Mouse (Mus musculus): ENCODE results near the gene Tubd1. TPM values are rescaled to one million over a fixed set of nuclear protein-coding genes. Genes with fewer than 3 reads are reported as not detected.

The Tubd1 gene
- polyA plus RNA-seq, 1 experiment from 2014 or later: 14.8 TPM

DNA sequence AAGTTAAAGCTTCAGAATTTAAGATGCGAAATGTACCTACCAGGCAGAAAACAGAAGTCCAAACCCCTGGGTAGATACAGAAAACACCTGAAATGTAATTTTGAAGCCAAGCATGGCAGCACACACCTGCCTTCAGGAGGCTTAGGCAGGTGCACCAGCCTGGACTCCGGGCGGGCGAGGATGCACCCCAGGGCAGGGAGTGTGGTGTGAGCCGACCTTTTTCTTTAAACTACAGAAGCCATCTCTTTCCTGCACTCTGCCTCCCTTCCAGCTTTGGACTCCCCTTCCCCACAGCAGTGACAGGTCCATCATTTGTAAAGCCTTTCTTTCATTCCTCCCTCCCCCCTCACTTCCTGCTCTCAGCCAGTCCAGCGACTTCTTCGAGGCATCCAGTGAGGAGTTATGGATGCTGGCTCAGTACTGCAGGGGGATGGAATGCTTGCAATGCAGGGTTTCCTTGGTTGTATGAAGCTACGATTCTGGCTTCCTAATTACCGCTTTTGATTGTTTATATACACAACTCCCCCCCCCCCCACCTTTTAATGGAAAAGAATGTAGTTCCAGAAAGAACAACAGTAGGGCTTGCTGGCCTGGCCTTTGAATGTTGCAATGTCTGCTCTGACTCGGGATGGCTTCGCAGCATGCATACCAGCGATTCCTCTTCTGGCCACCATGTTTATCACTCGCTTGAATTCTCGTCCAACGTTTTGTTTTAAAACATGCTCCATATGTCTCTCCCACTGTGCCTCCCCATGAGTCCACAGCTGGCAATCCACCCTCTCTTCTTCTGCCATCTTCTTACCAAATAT is 26.5 kb downstream of the Tubd1 start:
- 56% methylated on average over 15 of the region's 15 CpGs for WGBS
- Histone ChIP-seq H3K4me1 (peaks cover 15% of the 10 kb centered on the region), H3K27ac (replicated peaks) (peak overlapping the region; percentile 52; the same call in 1 of the 2 replicates), H3K9me3 (replicated peaks) (no peaks in the 10 kb centered on the region), H3K27me3 (ENCODE audit: low read depth, poor library complexity, severe bottlenecking) (no peaks in the 10 kb centered on the region), H3K4me3 (no peak overlapping the region), H3K36me3 (no peaks in the 10 kb centered on the region)
- DNase-seq (ENCODE audit: low spot score): no peak

GRCm38 (mm10) chr11:86571871-86572270 is 27.1 kb downstream of the Tubd1 start:
- Histone ChIP-seq H3K4me3 (no peak overlapping the region), H3K36me3 (no peaks in the 10 kb centered on the region), H3K9me3 (replicated peaks) (no peaks in the 10 kb centered on the region), H3K27me3 (ENCODE audit: low read depth, poor library complexity, severe bottlenecking) (no peaks in the 10 kb centered on the region), H3K27ac (replicated peaks) (0 out of 2 replicates have a peak overlapping the region, but pooled peaks have one; percentile 18), H3K4me1 (peaks cover 17% of the 10 kb centered on the region)
- whole genome bisulfite sequencing: 69% methylated on average over 4 of the region's 4 CpGs
- DNase-seq (ENCODE audit: low spot score): no peak

DNA sequence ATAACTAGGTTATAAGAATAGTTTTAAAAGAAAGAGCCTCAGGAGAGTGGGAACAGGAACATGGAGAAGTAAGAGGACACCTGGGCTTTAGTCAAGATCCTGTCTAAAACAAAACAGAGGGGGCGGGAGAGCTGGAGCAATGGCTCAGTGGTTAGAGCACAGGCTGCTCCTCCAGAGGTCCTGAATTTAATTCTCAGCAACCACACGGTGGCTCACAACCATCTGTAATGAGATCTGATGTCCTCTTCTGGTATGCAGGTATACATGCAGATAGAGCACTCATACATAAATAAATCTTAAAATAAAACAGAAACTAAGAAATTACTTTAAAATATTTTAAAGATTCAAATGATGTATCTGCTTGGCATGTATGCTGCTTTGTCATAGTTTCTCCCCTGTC is 27.8 kb downstream of the Tubd1 start:
- Histone ChIP-seq H3K9me3 (replicated peaks) (no peaks in the 10 kb centered on the region), H3K27ac (replicated peaks) (no peak overlapping the region), H3K4me1 (peaks cover 18% of the 10 kb centered on the region), H3K36me3 (no peaks in the 10 kb centered on the region), H3K27me3 (ENCODE audit: low read depth, poor library complexity, severe bottlenecking) (no peaks in the 10 kb centered on the region), H3K4me3 (no peak overlapping the region)
- DNase-seq (ENCODE audit: low spot score): no peak
- WGBS: 76% methylated on average over 2 of the region's 2 CpGs

GRCm38 (mm10) chr11:86573646-86574231 is 28.9 kb downstream of the Tubd1 start:
- no peak for DNase-seq (ENCODE audit: low spot score)
- no peaks in the 10 kb centered on the region for H3K27me3 ChIP-seq (ENCODE audit: low read depth, poor library complexity, severe bottlenecking)
- H3K9me3 ChIP-seq (replicated peaks): no peaks in the 10 kb centered on the region
- peaks cover 18% of the 10 kb centered on the region for H3K4me1 ChIP-seq
- WGBS: 93% methylated on average over 6 of the region's 6 CpGs
- H3K27ac ChIP-seq (replicated peaks): no peak overlapping the region
- no peaks in the 10 kb centered on the region for H3K36me3 ChIP-seq
- H3K4me3 ChIP-seq: no peak overlapping the region

- Histone ChIP-seq H3K9me3 (replicated peaks) (no peaks in the 10 kb centered on the region), H3K36me3 (no peaks in the 10 kb centered on the region), H3K27me3 (ENCODE audit: low read depth, poor library complexity, severe bottlenecking) (no peaks in the 10 kb centered on the region), H3K4me1 (peaks cover 22% of the 10 kb centered on the region), H3K27ac (replicated peaks) (no peak overlapping the region), H3K4me3 (no peak overlapping the region)
- no peak for DNase-seq (ENCODE audit: low spot score)
- WGBS: 82% methylated on average over 2 of the region's 2 CpGs
These were observed 29.6 kb downstream of the Tubd1 start for GRCm38 (mm10) chr11:86574408-86574807.

GRCm38 (mm10) chr11:86575632-86576378 is 31.0 kb downstream of the Tubd1 start:
- no peaks in the 10 kb centered on the region for H3K27me3 ChIP-seq (ENCODE audit: low read depth, poor library complexity, severe bottlenecking)
- WGBS: 86% methylated on average over 7 of the region's 7 CpGs
- no peaks in the 10 kb centered on the region for H3K36me3 ChIP-seq
- no peaks in the 10 kb centered on the region for H3K9me3 ChIP-seq (replicated peaks)
- DNase-seq (ENCODE audit: low spot score): no peak
- H3K4me3 ChIP-seq: no peak overlapping the region
- no peak overlapping the region for H3K27ac ChIP-seq (replicated peaks)
- H3K4me1 ChIP-seq: peaks cover 24% of the 10 kb centered on the region

- 70% methylated on average over 4 of the region's 4 CpGs for WGBS
- Histone ChIP-seq H3K4me3 (no peak overlapping the region), H3K4me1 (peaks cover 16% of the 10 kb centered on the region), H3K9me3 (replicated peaks) (no peaks in the 10 kb centered on the region), H3K27me3 (ENCODE audit: low read depth, poor library complexity, severe bottlenecking) (no peaks in the 10 kb centered on the region), H3K36me3 (no peaks in the 10 kb centered on the region), H3K27ac (replicated peaks) (no peak overlapping the region)
- no peak for DNase-seq (ENCODE audit: low spot score)
These were observed 32.4 kb downstream of the Tubd1 start for GRCm38 (mm10) chr11:86577231-86577630.

DNA sequence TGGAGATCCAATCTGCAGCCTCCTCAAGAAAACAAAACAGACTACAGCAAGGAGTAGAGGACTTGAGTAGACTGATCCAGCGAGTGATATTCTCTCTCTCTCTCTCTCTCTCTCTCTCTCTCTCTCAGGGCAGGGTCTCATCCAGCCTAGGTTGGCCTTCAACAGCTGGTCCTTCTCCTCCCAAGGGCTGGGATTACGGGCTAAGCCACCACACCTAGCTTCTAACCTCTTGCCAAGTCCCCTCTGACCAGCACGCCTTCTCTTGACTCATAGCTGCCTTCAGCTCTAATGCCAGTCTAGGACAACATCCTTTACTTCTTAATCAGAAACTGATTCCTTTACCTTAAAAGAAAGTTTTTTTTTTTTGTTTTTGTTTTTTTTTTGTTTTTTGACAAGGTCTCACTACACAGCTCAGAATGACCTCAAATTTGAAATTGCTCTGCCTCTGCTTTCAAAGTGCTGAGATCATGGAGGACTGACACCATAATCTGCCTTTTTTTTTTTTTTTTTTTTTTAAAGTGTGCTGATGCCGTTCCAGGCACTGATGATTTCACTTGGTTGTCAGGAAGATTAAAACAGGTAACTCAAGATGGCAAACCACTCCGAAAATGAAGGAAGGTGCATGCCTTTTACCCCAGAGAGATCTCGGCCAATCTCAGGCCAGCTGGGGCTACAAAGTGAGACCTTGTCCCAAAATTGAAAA is 33.5 kb downstream of the Tubd1 start:
- 82% methylated on average over 6 of the region's 6 CpGs for WGBS
- H3K4me1 ChIP-seq: peaks cover 16% of the 10 kb centered on the region
- H3K27ac ChIP-seq (replicated peaks): no peak overlapping the region

GRCm38 (mm10) chr11:86578809-86579730 is 34.3 kb downstream of the Tubd1 start:
- peaks cover 16% of the 10 kb centered on the region for H3K4me1 ChIP-seq
- no peaks in the 10 kb centered on the region for H3K27me3 ChIP-seq (ENCODE audit: low read depth, poor library complexity, severe bottlenecking)
- no peak overlapping the region for H3K27ac ChIP-seq (replicated peaks)
- no peak overlapping the region for H3K4me3 ChIP-seq
- WGBS: 75% methylated on average over 25 of the region's 25 CpGs
- no peaks in the 10 kb centered on the region for H3K36me3 ChIP-seq
- no peaks in the 10 kb centered on the region for H3K9me3 ChIP-seq (replicated peaks)
- DNase-seq (ENCODE audit: low spot score): no peak

More for the DNA sequence above, 33.5 kb downstream of the Tubd1 start:
- H3K4me3 ChIP-seq: no peak overlapping the region
- no peak for DNase-seq (ENCODE audit: low spot score)
- no peaks in the 10 kb centered on the region for H3K27me3 ChIP-seq (ENCODE audit: low read depth, poor library complexity, severe bottlenecking)
- H3K36me3 ChIP-seq: no peaks in the 10 kb centered on the region
- H3K9me3 ChIP-seq (replicated peaks): no peaks in the 10 kb centered on the region

GRCm38 (mm10) chr11:86579731-86580318 is 35.0 kb downstream of the Tubd1 start:
- H3K27me3 ChIP-seq (ENCODE audit: low read depth, poor library complexity, severe bottlenecking): no peaks in the 10 kb centered on the region
- H3K4me1 ChIP-seq: peaks cover 16% of the 10 kb centered on the region
- H3K9me3 ChIP-seq (replicated peaks): no peaks in the 10 kb centered on the region
- H3K4me3 ChIP-seq: no peak overlapping the region
- H3K27ac ChIP-seq (replicated peaks): no peak overlapping the region
- WGBS: 84% methylated on average over 10 of the region's 10 CpGs
- no peak for DNase-seq (ENCODE audit: low spot score)
- no peaks in the 10 kb centered on the region for H3K36me3 ChIP-seq

DNA sequence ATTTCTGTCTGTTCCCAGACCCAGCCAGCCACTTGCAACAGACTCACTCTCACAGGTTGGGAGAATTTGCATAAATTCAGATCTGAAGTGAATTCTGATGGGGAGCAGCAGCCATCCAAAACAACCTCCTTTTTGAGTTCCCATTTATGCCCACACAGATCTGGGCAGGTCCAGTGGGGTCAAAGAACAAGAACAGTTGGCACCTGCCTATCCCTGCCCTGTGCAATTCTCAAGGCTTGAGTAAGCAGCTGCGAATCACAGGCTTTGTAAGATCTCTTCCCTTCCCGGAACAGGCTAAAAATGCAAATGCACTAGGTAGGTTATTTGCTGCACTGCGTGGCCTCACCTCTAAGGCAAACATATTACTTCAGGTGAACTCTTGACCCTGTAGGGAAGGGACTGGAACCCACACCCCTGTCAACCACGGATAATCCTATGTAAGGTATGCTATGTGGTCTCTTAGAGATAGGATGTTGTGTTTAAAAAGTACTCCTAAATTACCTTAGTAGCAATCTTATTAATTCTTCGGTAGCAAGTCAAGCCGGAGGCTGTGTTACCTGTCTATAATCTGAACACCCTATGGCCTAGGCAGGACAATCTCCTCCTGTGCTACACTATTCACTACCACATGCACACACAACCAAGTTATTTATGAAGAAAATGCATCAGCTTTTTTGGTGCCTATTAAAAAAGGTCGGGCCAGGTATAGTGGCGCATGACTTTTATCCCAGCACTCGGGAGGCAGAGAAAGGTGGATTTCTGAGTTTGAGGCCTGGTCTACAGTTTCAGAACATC is 35.7 kb downstream of the Tubd1 start:
- H3K4me1 ChIP-seq: peaks cover 18% of the 10 kb centered on the region

More for the DNA sequence above, 35.7 kb downstream of the Tubd1 start:
- H3K9me3 ChIP-seq (replicated peaks): no peaks in the 10 kb centered on the region
- no peaks in the 10 kb centered on the region for H3K36me3 ChIP-seq
- WGBS: 86% methylated on average over 9 of the region's 9 CpGs
- H3K27me3 ChIP-seq (ENCODE audit: low read depth, poor library complexity, severe bottlenecking): no peaks in the 10 kb centered on the region
- no peak overlapping the region for H3K27ac ChIP-seq (replicated peaks)
- H3K4me3 ChIP-seq: no peak overlapping the region
- DNase-seq (ENCODE audit: low spot score): no peak

All from midbrain, embryonic 10.5 days (tissue).